Mouse (Mus musculus): Measurements from ENCODE around the gene Dmwd. TPM values are rescaled to one million over a fixed set of nuclear protein-coding genes. Genes with fewer than 3 reads are reported as not detected.
A peak's percentile ranks its signal among the peaks of the same experiment; 100 is the strongest.

Dmwd gene
- polyA plus RNA-seq, 1 experiment from 2014 or later = 18.7 TPM

- no peaks in the 10 kb centered on the region for H3K27me3 ChIP-seq
- H3K4me1 ChIP-seq = peaks cover 12% of the 10 kb centered on the region
- no peak overlapping the region for H3K4me2 ChIP-seq (replicated peaks)
- H3K9ac ChIP-seq = no peak overlapping the region
- 85% methylated on average over 15 of the region's 15 CpGs for WGBS
- H3K4me3 ChIP-seq (replicated peaks) = no peak overlapping the region
- no peak for ATAC-seq (ENCODE audit: insufficient number of reproducible peaks, low FRiP score, low TSS enrichment, low read depth)
- peaks cover 58% of the 10 kb centered on the region for H3K36me3 ChIP-seq
- H3K27ac ChIP-seq (replicated peaks) = no peak overlapping the region
- H3K9me3 ChIP-seq (replicated peaks) = no peaks in the 10 kb centered on the region
Measured at GRCm38 (mm10) chr7:19052345-19053135, 23.5 kb upstream of the Dmwd start.

- Histone ChIP-seq H3K4me2 (replicated peaks) (no peak overlapping the region), H3K4me3 (replicated peaks) (no peak overlapping the region), H3K27ac (replicated peaks) (no peak overlapping the region), H3K36me3 (peaks cover 52% of the 10 kb centered on the region), H3K4me1 (peaks cover 12% of the 10 kb centered on the region), H3K27me3 (no peaks in the 10 kb centered on the region), H3K9me3 (replicated peaks) (no peaks in the 10 kb centered on the region), H3K9ac (no peak overlapping the region)
- 92% methylated on average over 7 of the region's 7 CpGs for WGBS
- no peak for ATAC-seq (ENCODE audit: insufficient number of reproducible peaks, low FRiP score, low TSS enrichment, low read depth)
Measured at GRCm38 (mm10) chr7:19053136-19053532, 22.9 kb upstream of the Dmwd start.

GRCm38 (mm10) chr7:19054047-19054776 is 21.8 kb upstream of the Dmwd start, which contains the start of gene Rsph6a:
Rsph6a (plus strand) TSS chr7:19054690.
- Histone ChIP-seq H3K4me1 (peaks cover 12% of the 10 kb centered on the region), H3K4me2 (replicated peaks) (peak within 1 kb of the TSS; percentile 28), H3K9ac (no peak within 1 kb of the TSS), H3K27ac (replicated peaks) (no peak within 1 kb of the TSS), H3K27me3 (no peaks in the 10 kb centered on the region), H3K36me3 (peaks cover 41% of the 10 kb centered on the region), H3K9me3 (replicated peaks) (no peaks in the 10 kb centered on the region), H3K4me3 (replicated peaks) (no peak within 1 kb of the TSS)
- 30% methylated on average over 33 of the region's 33 CpGs for WGBS
- ATAC-seq (ENCODE audit: insufficient number of reproducible peaks, low FRiP score, low TSS enrichment, low read depth) = peak; percentile 22; the same call in 1 of the 2 replicates

GRCm38 (mm10) chr7:19054777-19055076 is 21.3 kb upstream of the Dmwd start:
- no peaks in the 10 kb centered on the region for H3K27me3 ChIP-seq
- no peaks in the 10 kb centered on the region for H3K9me3 ChIP-seq (replicated peaks)
- WGBS = 70% methylated on average over 9 of the region's 9 CpGs
- no peak overlapping the region for H3K4me3 ChIP-seq (replicated peaks)
- H3K27ac ChIP-seq (replicated peaks) = no peak overlapping the region
- H3K9ac ChIP-seq = no peak overlapping the region
- H3K36me3 ChIP-seq = peaks cover 36% of the 10 kb centered on the region
- H3K4me2 ChIP-seq (replicated peaks) = peak overlapping the region; percentile 28
- ATAC-seq (ENCODE audit: insufficient number of reproducible peaks, low FRiP score, low TSS enrichment, low read depth) = no peak
- peaks cover 12% of the 10 kb centered on the region for H3K4me1 ChIP-seq

DNA sequence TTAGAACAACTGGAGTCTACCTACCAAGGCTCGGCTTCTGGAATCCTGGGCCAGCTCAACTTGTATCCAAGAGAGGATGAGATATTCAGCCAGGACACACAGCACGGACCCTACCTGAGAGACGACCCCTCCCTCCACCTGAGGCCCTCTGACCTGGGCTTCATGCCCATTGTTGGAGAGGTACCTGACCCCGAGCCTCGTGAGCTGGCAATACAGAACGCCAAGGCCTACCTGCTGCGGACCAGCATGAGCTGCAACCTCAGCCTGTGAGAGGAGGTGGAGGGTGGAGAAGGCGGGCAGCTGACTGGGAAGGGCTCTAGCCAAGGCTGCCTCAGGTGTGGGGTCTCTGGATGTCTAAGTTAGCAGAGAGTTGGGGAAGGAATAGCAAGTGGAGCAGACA is 20.9 kb upstream of the Dmwd start:
- no peaks in the 10 kb centered on the region for H3K9me3 ChIP-seq (replicated peaks)
- peaks cover 12% of the 10 kb centered on the region for H3K4me1 ChIP-seq
- no peak overlapping the region for H3K27ac ChIP-seq (replicated peaks)
- H3K4me3 ChIP-seq (replicated peaks) = no peak overlapping the region
- H3K36me3 ChIP-seq = peaks cover 32% of the 10 kb centered on the region
- no peak overlapping the region for H3K4me2 ChIP-seq (replicated peaks)
- WGBS = 93% methylated on average over 8 of the region's 8 CpGs
- H3K27me3 ChIP-seq = no peaks in the 10 kb centered on the region
- no peak overlapping the region for H3K9ac ChIP-seq
- ATAC-seq (ENCODE audit: insufficient number of reproducible peaks, low FRiP score, low TSS enrichment, low read depth) = no peak

- Histone ChIP-seq H3K4me2 (replicated peaks) (no peak overlapping the region), H3K27me3 (no peaks in the 10 kb centered on the region), H3K36me3 (0 out of 2 replicates have a peak, but pooled peaks cover 9% of the 10 kb centered on the region), H3K9ac (no peak overlapping the region), H3K27ac (replicated peaks) (no peak overlapping the region), H3K4me1 (peaks cover 12% of the 10 kb centered on the region), H3K9me3 (replicated peaks) (no peaks in the 10 kb centered on the region), H3K4me3 (replicated peaks) (no peak overlapping the region)
- WGBS = 91% methylated on average over 10 of the region's 10 CpGs
- ATAC-seq (ENCODE audit: insufficient number of reproducible peaks, low FRiP score, low TSS enrichment, low read depth) = no peak
Measured at GRCm38 (mm10) chr7:19057405-19057804, 18.6 kb upstream of the Dmwd start.

DNA sequence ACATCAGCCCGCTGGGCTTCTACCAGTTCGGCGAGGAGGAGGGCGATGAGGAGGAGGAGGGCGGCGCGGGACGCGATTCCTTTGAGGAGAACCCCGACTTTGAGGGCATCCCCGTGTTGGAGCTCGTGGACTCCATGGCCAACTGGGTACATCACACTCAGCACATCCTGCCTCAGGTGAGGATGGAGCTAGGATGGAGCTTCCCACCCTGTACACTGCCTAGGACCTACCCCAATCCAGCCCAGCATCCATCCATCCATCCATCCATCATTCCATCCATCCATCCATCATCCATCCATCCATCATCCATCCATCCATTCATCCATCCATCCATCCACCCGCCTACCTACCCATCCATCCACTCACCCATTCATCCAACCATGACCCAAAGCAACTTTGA is 10.1 kb upstream of the Dmwd start:
- WGBS = 52% methylated on average over 13 of the region's 13 CpGs
- Histone ChIP-seq H3K4me3 (replicated peaks) (no peak overlapping the region), H3K4me1 (no peaks in the 10 kb centered on the region), H3K9ac (no peak overlapping the region), H3K27me3 (peaks cover 30% of the 10 kb centered on the region), H3K9me3 (replicated peaks) (no peaks in the 10 kb centered on the region), H3K36me3 (no peaks in the 10 kb centered on the region), H3K4me2 (replicated peaks) (no peak overlapping the region), H3K27ac (replicated peaks) (no peak overlapping the region)
- ATAC-seq (ENCODE audit: insufficient number of reproducible peaks, low FRiP score, low TSS enrichment, low read depth) = no peak

DNA sequence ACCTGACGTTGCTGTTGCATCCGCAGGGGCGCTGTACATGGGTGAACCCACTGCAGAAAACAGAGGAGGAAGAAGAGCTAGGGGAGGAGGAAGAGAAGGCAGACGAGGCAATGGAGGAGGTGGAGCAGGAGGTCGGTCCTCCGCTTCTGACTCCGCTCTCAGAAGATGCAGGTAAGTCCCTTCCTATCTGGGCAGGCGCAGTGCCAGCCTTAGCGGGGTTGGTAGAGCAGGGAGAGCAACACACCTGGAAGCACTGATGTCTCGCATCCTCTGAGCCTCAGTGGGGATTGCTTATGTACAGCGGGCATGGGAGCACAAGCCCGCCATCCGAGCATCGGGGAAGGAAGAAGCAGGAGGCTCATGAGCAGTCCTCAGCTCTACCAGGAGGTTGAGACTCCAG is 9.0 kb upstream of the Dmwd start:
- 51% methylated on average over 14 of the region's 14 CpGs for WGBS
- Histone ChIP-seq H3K36me3 (no peaks in the 10 kb centered on the region), H3K4me1 (no peaks in the 10 kb centered on the region), H3K27me3 (peaks cover 30% of the 10 kb centered on the region), H3K27ac (replicated peaks) (no peak overlapping the region), H3K9ac (no peak overlapping the region), H3K9me3 (replicated peaks) (no peaks in the 10 kb centered on the region), H3K4me3 (replicated peaks) (no peak overlapping the region), H3K4me2 (replicated peaks) (no peak overlapping the region)
- ATAC-seq (ENCODE audit: insufficient number of reproducible peaks, low FRiP score, low TSS enrichment, low read depth) = no peak

GRCm38 (mm10) chr7:19067935-19068334 is 8.1 kb upstream of the Dmwd start:
- WGBS = 69% methylated on average over 14 of the region's 14 CpGs
- H3K4me1 ChIP-seq = no peaks in the 10 kb centered on the region
- ATAC-seq (ENCODE audit: insufficient number of reproducible peaks, low FRiP score, low TSS enrichment, low read depth) = no peak
- no peak overlapping the region for H3K4me2 ChIP-seq (replicated peaks)
- H3K9ac ChIP-seq = no peak overlapping the region
- no peak overlapping the region for H3K27ac ChIP-seq (replicated peaks)
- no peaks in the 10 kb centered on the region for H3K36me3 ChIP-seq
- H3K27me3 ChIP-seq = peaks cover 30% of the 10 kb centered on the region
- H3K9me3 ChIP-seq (replicated peaks) = no peaks in the 10 kb centered on the region
- H3K4me3 ChIP-seq (replicated peaks) = no peak overlapping the region

GRCm38 (mm10) chr7:19068707-19069106 is 7.3 kb upstream of the Dmwd start:
- no peak overlapping the region for H3K4me2 ChIP-seq (replicated peaks)
- H3K27me3 ChIP-seq = peaks cover 30% of the 10 kb centered on the region
- H3K27ac ChIP-seq (replicated peaks) = no peak overlapping the region
- H3K9me3 ChIP-seq (replicated peaks) = no peaks in the 10 kb centered on the region
- no peaks in the 10 kb centered on the region for H3K4me1 ChIP-seq
- H3K9ac ChIP-seq = no peak overlapping the region
- H3K36me3 ChIP-seq = no peaks in the 10 kb centered on the region
- H3K4me3 ChIP-seq (replicated peaks) = no peak overlapping the region
- 3% methylated on average over 2 of the region's 2 CpGs for WGBS
- no peak for ATAC-seq (ENCODE audit: insufficient number of reproducible peaks, low FRiP score, low TSS enrichment, low read depth)

GRCm38 (mm10) chr7:19069500-19069899 is 6.5 kb upstream of the Dmwd start:
- Histone ChIP-seq H3K27ac (replicated peaks) (no peak overlapping the region), H3K4me1 (no peaks in the 10 kb centered on the region), H3K36me3 (no peaks in the 10 kb centered on the region), H3K4me3 (replicated peaks) (no peak overlapping the region), H3K9me3 (replicated peaks) (no peaks in the 10 kb centered on the region), H3K4me2 (replicated peaks) (no peak overlapping the region), H3K9ac (no peak overlapping the region), H3K27me3 (peaks cover 28% of the 10 kb centered on the region)
- no peak for ATAC-seq (ENCODE audit: insufficient number of reproducible peaks, low FRiP score, low TSS enrichment, low read depth)
- 50% methylated on average over 3 of the region's 3 CpGs for WGBS
